In genomic region chr12:109892834-109893233, GRCm38 (mm10) we compare ENCODE assay signal across 17 mouse cellular contexts.
"Had no signal": no experiment of that assay in that cellular context is flagged by ENCODE, and none has a peak within 500 bp of the region (broad histone marks: within the 10 kb centered on the region; RNA-seq: fewer than 3 reads in every experiment).

No protein-coding gene starts in this region.

- H3K27me3 ChIP-seq: liver, embryonic 13.5 days; midbrain, embryonic 12.5 days; midbrain, embryonic 15.5 days; neural tube, embryonic 12.5 days; neural tube, embryonic 15.5 days had no signal

- H3K4me1 ChIP-seq: liver, embryonic 13.5 days; midbrain, embryonic 12.5 days; midbrain, embryonic 15.5 days; neural tube, embryonic 12.5 days; neural tube, embryonic 15.5 days had no signal

- H3K4me2 ChIP-seq: limb, embryonic 13.5 days; liver, embryonic 13.5 days; midbrain, embryonic 12.5 days; midbrain, embryonic 15.5 days; neural tube, embryonic 12.5 days; neural tube, embryonic 15.5 days had no signal

- H3K9me3 ChIP-seq: limb, embryonic 10.5 days; limb, embryonic 13.5 days; liver, embryonic 13.5 days; midbrain, embryonic 12.5 days; midbrain, embryonic 15.5 days; neural tube, embryonic 12.5 days; neural tube, embryonic 15.5 days had no signal

- DNase-seq: kidney, adult 11 months; kidney, adult 9 months; layer of hippocampus, adult 9-11 months; liver, embryonic 13.5 days; lung, adult 2 months; lung, postnatal 14 days; lung, postnatal 4 days; retina, postnatal 1 day; thymus, adult 18-20 months; thymus, postnatal 36 days had no signal

- H3K36me3 ChIP-seq: limb, embryonic 10.5 days; limb, embryonic 13.5 days; liver, embryonic 13.5 days; midbrain, embryonic 12.5 days; midbrain, embryonic 15.5 days; neural tube, embryonic 12.5 days; neural tube, embryonic 15.5 days had no signal

- ATAC-seq: midbrain, embryonic 15.5 days had no signal

- H3K9ac ChIP-seq: limb, embryonic 13.5 days; liver, embryonic 13.5 days; midbrain, embryonic 12.5 days; midbrain, embryonic 15.5 days; neural tube, embryonic 12.5 days; neural tube, embryonic 15.5 days had no signal

- H3K4me3 ChIP-seq: layer of hippocampus, adult 2 months; limb, embryonic 10.5 days; limb, embryonic 13.5 days; liver, embryonic 13.5 days; midbrain, embryonic 12.5 days; midbrain, embryonic 15.5 days; neural tube, embryonic 12.5 days; neural tube, embryonic 15.5 days had no signal

- H3K27ac ChIP-seq: layer of hippocampus, adult 2 months; limb, embryonic 10.5 days; limb, embryonic 13.5 days; liver, embryonic 13.5 days; midbrain, embryonic 12.5 days; midbrain, embryonic 15.5 days; neural tube, embryonic 12.5 days; neural tube, embryonic 15.5 days had no signal
